Mouse (Mus musculus): ENCODE measurements around the gene B3gnt2. TPM values are rescaled to one million over a fixed set of nuclear protein-coding genes. Genes with fewer than 3 reads are reported as not detected.

B3gnt2 gene
- polyA plus RNA-seq, 1 experiment from 2014 or later: 5.5 TPM

GRCm38 (mm10) chr11:22844754-22845718 is 15.7 kb downstream of the B3gnt2 start:
- Histone ChIP-seq H3K36me3 (no peaks in the 10 kb centered on the region), H3K9ac (peak overlapping the region; percentile 20; the same call in 1 of the 2 replicates), H3K27ac (peak overlapping the region; percentile 81), H3K9me3 (replicated peaks) (no peaks in the 10 kb centered on the region), H3K4me3 (no peak overlapping the region), H3K4me1 (peaks cover 99% of the 10 kb centered on the region), H3K27me3 (replicated peaks) (no peaks in the 10 kb centered on the region), H3K4me2 (peak overlapping the region; percentile 48)
- no peak for ATAC-seq
- WGBS (ENCODE audit: insufficient replicate concordance): 28% methylated on average over 4 of the region's 4 CpGs

- peaks cover 62% of the 10 kb centered on the region for H3K4me1 ChIP-seq
- ATAC-seq: no peak
These were observed 21.3 kb downstream of the B3gnt2 start for GRCm38 (mm10) chr11:22839456-22839855.

GRCm38 (mm10) chr11:22838361-22838760 is 22.4 kb downstream of the B3gnt2 start:
- H3K36me3 ChIP-seq: peaks cover 23% of the 10 kb centered on the region
- H3K9me3 ChIP-seq (replicated peaks): no peaks in the 10 kb centered on the region
- H3K27ac ChIP-seq: no peak overlapping the region
- H3K4me3 ChIP-seq: no peak overlapping the region
- H3K4me2 ChIP-seq: no peak overlapping the region
- ATAC-seq: no peak
- H3K4me1 ChIP-seq: peaks cover 51% of the 10 kb centered on the region
- H3K27me3 ChIP-seq (replicated peaks): no peaks in the 10 kb centered on the region
- WGBS (ENCODE audit: insufficient replicate concordance): 57% methylated on average over 1 of the region's 1 CpGs
- H3K9ac ChIP-seq: no peak overlapping the region

More at GRCm38 (mm10) chr11:22839456-22839855, 21.3 kb downstream of the B3gnt2 start:
- Histone ChIP-seq H3K9ac (no peak overlapping the region), H3K9me3 (replicated peaks) (no peaks in the 10 kb centered on the region), H3K27me3 (replicated peaks) (no peaks in the 10 kb centered on the region), H3K4me3 (no peak overlapping the region), H3K4me2 (no peak overlapping the region), H3K36me3 (peaks cover 13% of the 10 kb centered on the region), H3K27ac (no peak overlapping the region)
- WGBS (ENCODE audit: insufficient replicate concordance): 63% methylated on average over 3 of the region's 3 CpGs

- H3K9me3 ChIP-seq (replicated peaks): no peaks in the 10 kb centered on the region
- WGBS (ENCODE audit: insufficient replicate concordance): 82% methylated on average over 10 of the region's 10 CpGs
- peaks cover 34% of the 10 kb centered on the region for H3K4me1 ChIP-seq
- peaks cover 26% of the 10 kb centered on the region for H3K36me3 ChIP-seq
- no peak overlapping the region for H3K4me3 ChIP-seq
- H3K27ac ChIP-seq: no peak overlapping the region
- no peak overlapping the region for H3K4me2 ChIP-seq
- H3K27me3 ChIP-seq (replicated peaks): no peaks in the 10 kb centered on the region
- H3K9ac ChIP-seq: no peak overlapping the region
- no peak for ATAC-seq
These were observed 24.5 kb downstream of the B3gnt2 start for GRCm38 (mm10) chr11:22836269-22836668.

- WGBS (ENCODE audit: insufficient replicate concordance): 48% methylated on average over 4 of the region's 4 CpGs
- Histone ChIP-seq H3K4me2 (no peak overlapping the region), H3K27ac (no peak overlapping the region), H3K36me3 (peaks cover 34% of the 10 kb centered on the region), H3K4me3 (no peak overlapping the region), H3K4me1 (peaks cover 12% of the 10 kb centered on the region; the same call in 1 of the 2 replicates), H3K9ac (no peak overlapping the region), H3K27me3 (replicated peaks) (no peaks in the 10 kb centered on the region), H3K9me3 (replicated peaks) (no peaks in the 10 kb centered on the region)
- ATAC-seq: no peak
These were observed 28.2 kb downstream of the B3gnt2 start for GRCm38 (mm10) chr11:22832600-22832999.

- no peak for ATAC-seq
- WGBS (ENCODE audit: insufficient replicate concordance): 54% methylated on average over 11 of the region's 11 CpGs
- no peak overlapping the region for H3K4me2 ChIP-seq
- H3K4me1 ChIP-seq: peaks cover 12% of the 10 kb centered on the region; the same call in 1 of the 2 replicates
- H3K27me3 ChIP-seq (replicated peaks): no peaks in the 10 kb centered on the region
- no peaks in the 10 kb centered on the region for H3K9me3 ChIP-seq (replicated peaks)
- peaks cover 34% of the 10 kb centered on the region for H3K36me3 ChIP-seq
- H3K4me3 ChIP-seq: no peak overlapping the region
- no peak overlapping the region for H3K27ac ChIP-seq
- H3K9ac ChIP-seq: no peak overlapping the region
These were observed 28.8 kb downstream of the B3gnt2 start for GRCm38 (mm10) chr11:22831916-22832315.

- Histone ChIP-seq H3K27me3 (replicated peaks) (no peaks in the 10 kb centered on the region), H3K36me3 (peaks cover 23% of the 10 kb centered on the region), H3K9me3 (replicated peaks) (no peaks in the 10 kb centered on the region), H3K27ac (no peak overlapping the region), H3K9ac (no peak overlapping the region), H3K4me1 (peaks cover 12% of the 10 kb centered on the region; the same call in 1 of the 2 replicates), H3K4me2 (no peak overlapping the region), H3K4me3 (no peak overlapping the region)
- WGBS (ENCODE audit: insufficient replicate concordance): 74% methylated on average over 6 of the region's 6 CpGs
- ATAC-seq: no peak
These were observed 30.1 kb downstream of the B3gnt2 start for GRCm38 (mm10) chr11:22830684-22831083.

- Histone ChIP-seq H3K4me2 (no peak overlapping the region), H3K4me1 (peaks cover 12% of the 10 kb centered on the region; the same call in 1 of the 2 replicates), H3K4me3 (no peak overlapping the region), H3K27me3 (replicated peaks) (no peaks in the 10 kb centered on the region), H3K27ac (no peak overlapping the region), H3K9ac (no peak overlapping the region), H3K9me3 (replicated peaks) (no peaks in the 10 kb centered on the region), H3K36me3 (peaks cover 22% of the 10 kb centered on the region)
- ATAC-seq: no peak
- WGBS (ENCODE audit: insufficient replicate concordance): 66% methylated on average over 5 of the region's 5 CpGs
These were observed 30.6 kb downstream of the B3gnt2 start for GRCm38 (mm10) chr11:22830179-22830611.

GRCm38 (mm10) chr11:22828988-22829632 is 31.7 kb downstream of the B3gnt2 start:
- ATAC-seq: no peak
- no peak overlapping the region for H3K4me3 ChIP-seq
- no peak overlapping the region for H3K4me2 ChIP-seq
- no peak overlapping the region for H3K9ac ChIP-seq
- H3K9me3 ChIP-seq (replicated peaks): no peaks in the 10 kb centered on the region
- no peak overlapping the region for H3K27ac ChIP-seq
- WGBS (ENCODE audit: insufficient replicate concordance): 92% methylated on average over 15 of the region's 15 CpGs
- H3K36me3 ChIP-seq: peaks cover 19% of the 10 kb centered on the region
- no peaks in the 10 kb centered on the region for H3K27me3 ChIP-seq (replicated peaks)
- H3K4me1 ChIP-seq: peaks cover 20% of the 10 kb centered on the region

- WGBS (ENCODE audit: insufficient replicate concordance): 78% methylated on average over 4 of the region's 4 CpGs
- ATAC-seq: no peak
- peaks cover 32% of the 10 kb centered on the region for H3K4me1 ChIP-seq
These were observed 33.2 kb downstream of the B3gnt2 start for GRCm38 (mm10) chr11:22827514-22828080.

GRCm38 (mm10) chr11:22826665-22827064 is 34.1 kb downstream of the B3gnt2 start:
- no peak overlapping the region for H3K4me2 ChIP-seq
- H3K27ac ChIP-seq: no peak overlapping the region
- H3K36me3 ChIP-seq: peaks cover 8% of the 10 kb centered on the region; the same call in 1 of the 2 replicates
- H3K4me3 ChIP-seq: no peak overlapping the region
- 80% methylated on average over 6 of the region's 6 CpGs for WGBS (ENCODE audit: insufficient replicate concordance)
- peaks cover 29% of the 10 kb centered on the region for H3K4me1 ChIP-seq
- no peaks in the 10 kb centered on the region for H3K9me3 ChIP-seq (replicated peaks)
- no peaks in the 10 kb centered on the region for H3K27me3 ChIP-seq (replicated peaks)
- ATAC-seq: no peak
- H3K9ac ChIP-seq: no peak overlapping the region

More at GRCm38 (mm10) chr11:22827514-22828080, 33.2 kb downstream of the B3gnt2 start:
- Histone ChIP-seq H3K27me3 (replicated peaks) (no peaks in the 10 kb centered on the region), H3K36me3 (peaks cover 12% of the 10 kb centered on the region; the same call in 1 of the 2 replicates), H3K4me3 (no peak overlapping the region), H3K9ac (no peak overlapping the region), H3K4me2 (no peak overlapping the region), H3K9me3 (replicated peaks) (no peaks in the 10 kb centered on the region), H3K27ac (no peak overlapping the region)

Measured in liver, embryonic 12.5 days (tissue).